Mouse (Mus musculus) cerebellum, postnatal 10 days (tissue): ENCODE results near the gene Nt5c3b.

Experiments used
- DNase-seq, 2 experiments: peaks; one replicate each; pipeline ENCODE4 v3.0.0; 2021; ENCODE audit warnings: mixed read lengths in 2 of 2

The Nt5c3b gene

DNA sequence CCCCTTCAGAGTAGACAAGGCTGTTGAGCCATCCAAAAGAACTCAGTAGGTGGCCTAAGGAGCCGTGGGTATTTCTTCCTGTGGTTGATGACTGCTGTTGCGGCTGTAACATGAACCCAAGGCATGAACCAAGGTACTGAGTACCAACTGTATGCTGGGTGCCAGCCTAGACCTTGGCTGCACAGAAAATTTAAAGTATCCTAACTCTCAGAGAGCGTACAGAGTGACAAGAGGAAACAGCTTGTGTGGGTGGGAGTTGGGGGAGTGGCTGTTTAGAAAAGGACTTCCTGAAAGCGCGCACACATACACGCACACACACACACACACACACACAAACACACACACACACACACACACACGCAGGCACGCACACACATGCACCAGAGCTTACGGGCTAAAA, 42.3 kb downstream of the Nt5c3b start:
- no peak for DNase-seq

- no peak for DNase-seq
These were observed 43.1 kb downstream of the Nt5c3b start for GRCm38 (mm10) chr11:100398517-100398916.

GRCm38 (mm10) chr11:100397600-100398389, 43.8 kb downstream of the Nt5c3b start, which contains the start of gene Jup:
TSS of gene Jup (minus strand) at chr11:100397763.
- peak; percentile 100 for DNase-seq

- peak; percentile 69 to 71 for DNase-seq
These were observed 44.6 kb downstream of the Nt5c3b start for GRCm38 (mm10) chr11:100396886-100397599.

GRCm38 (mm10) chr11:100395861-100396631, 45.6 kb downstream of the Nt5c3b start:
- peak; percentile 54 to 60 for DNase-seq

GRCm38 (mm10) chr11:100395200-100395599, 46.4 kb downstream of the Nt5c3b start:
- DNase-seq = peak; percentile 51 to 55

DNA sequence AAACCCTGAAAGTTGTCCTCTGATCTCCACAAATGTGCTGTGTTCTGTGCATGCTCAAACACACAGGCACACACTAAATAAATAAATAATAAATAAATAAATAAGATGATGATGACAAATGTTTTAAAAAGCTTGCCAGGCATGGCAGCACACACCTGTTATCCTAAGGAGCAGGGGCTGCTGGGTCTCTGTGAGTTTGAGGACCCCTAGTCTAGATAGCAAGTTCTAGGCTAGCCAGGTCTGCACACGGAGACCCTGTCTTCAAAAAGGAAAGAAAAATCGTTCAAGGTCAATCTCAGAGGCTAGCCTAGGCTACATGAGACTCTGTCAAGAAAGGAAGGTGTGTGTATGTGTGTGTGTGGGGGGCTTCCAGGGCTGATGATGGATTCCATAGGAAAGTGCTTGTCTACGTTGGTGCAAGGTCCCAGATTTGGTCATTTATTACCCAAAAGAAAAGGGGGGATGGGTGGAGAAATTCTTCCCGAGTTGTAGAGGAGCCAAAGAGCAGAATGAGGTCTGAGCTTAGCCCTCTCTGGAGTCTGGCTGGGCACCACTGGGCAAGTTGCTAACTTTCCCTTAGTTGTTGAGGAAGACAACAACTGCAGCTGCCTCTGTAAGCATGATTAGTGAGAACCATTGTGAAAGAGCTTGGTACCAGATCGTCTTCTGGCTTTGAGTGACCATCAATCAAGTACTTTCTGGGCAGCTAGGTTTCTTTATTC, 47.1 kb downstream of the Nt5c3b start:
- no peak for DNase-seq

DNA sequence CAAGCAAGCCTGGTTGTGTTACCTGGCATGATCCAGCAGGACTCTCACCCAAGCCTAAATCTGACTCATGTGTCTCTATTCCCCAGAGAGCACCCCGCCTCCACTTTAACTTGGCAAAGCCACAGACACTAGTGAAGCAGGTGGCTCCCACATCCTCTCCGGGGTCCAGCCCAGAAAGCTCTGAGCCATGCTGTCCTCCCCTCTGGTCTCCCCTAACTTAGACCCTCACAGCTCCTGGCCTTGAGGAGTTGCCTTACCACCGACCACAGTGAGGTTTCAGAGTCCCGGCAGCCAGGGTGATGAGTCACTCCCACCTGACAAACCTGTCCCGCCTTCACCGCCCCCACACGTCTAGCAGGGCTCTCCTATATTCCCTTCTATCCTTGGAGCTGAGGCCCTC, 47.9 kb downstream of the Nt5c3b start:
- DNase-seq = no peak

DNA sequence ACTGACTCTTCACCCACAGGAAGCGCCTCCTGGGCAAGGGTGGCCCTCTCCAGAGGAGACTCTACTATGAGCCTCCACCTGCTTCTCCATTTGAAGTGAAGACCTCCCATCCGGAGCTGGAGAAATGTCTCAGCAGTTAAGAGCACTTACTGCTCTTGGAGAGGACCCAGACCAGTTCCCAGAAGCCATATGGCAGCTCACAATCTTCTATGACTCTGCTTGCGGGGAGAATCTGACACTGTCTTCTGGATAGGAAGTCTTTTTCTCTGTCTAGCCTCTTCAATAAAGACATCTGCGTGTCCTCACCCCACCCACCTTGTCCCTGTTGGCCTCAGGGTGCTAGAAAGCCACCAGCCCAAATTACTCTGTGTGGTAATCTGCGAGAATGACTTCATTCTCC, 48.6 kb downstream of the Nt5c3b start:
- DNase-seq = no peak

DNA sequence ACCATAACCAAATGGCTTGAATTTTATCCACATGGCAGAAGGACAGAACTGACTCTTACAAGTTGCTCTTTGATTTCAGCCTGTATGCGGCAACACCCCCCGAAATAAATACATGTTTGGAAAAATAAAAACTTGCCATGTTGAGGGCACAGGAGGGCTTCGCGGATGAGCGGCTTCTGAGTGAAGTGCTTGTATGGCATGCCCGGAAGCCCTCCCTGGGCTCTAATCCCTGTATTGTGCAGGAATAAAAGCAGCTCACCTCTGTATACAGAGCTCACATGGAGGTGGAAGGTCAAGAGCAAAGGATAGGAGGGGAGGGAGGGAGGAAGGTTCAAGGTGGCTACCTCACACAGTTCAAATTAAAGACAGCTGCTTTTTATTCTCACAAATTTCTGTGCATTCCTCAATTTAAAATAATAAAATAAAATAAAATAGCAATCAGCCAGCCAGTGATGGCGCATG, 49.7 kb downstream of the Nt5c3b start:
- DNase-seq = no peak

- peak; percentile 53 to 54 for DNase-seq
These were observed 50.3 kb downstream of the Nt5c3b start for GRCm38 (mm10) chr11:100391081-100391883.

DNA sequence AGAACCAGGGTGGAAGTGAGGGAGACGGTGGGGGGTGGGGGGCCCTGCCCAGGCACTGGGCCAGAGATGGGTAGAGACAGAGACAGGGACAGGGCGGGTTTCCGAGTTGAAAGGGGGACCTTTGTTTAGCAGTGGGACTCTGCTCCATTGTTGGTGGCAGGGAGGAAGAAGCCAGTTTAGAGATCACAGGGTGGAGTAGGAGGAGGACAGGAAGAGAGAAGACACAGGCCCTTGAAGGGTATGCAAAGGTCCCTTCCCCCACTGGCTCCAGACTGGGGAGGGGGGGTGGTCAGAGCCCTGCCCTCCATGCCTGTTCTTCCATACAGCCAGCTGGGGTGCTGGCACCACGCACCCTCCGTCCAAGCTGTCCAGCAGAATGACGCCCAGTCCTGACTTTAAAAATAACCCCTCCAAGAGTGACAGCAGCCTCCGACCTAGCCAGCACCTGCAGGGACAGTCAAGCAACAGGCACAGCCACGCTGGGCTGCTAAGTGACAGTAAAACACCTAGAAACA, 51.6 kb downstream of the Nt5c3b start:
- DNase-seq = peak; percentile 84 to 90

DNA sequence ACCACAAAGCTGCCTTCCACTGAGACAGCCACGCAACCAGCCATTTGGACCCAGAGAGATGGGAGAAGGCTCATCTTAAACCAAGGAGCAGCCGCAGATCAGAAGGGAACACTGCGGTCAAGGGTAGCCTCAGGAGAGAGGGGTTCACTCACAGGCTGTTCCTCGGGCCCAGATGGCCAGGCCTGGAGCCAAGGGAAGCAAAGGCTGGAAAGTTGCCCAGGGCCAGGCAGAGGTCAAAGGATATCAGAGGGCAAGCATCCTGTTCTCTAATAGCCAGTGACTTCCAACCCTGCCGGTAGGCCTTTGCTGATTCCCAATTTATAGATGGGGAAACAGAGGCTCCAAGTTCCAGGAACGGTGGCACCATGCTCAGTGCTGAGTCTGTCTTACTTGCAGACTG, 53.0 kb downstream of the Nt5c3b start:
- DNase-seq = peak; percentile 59 to 62

DNA sequence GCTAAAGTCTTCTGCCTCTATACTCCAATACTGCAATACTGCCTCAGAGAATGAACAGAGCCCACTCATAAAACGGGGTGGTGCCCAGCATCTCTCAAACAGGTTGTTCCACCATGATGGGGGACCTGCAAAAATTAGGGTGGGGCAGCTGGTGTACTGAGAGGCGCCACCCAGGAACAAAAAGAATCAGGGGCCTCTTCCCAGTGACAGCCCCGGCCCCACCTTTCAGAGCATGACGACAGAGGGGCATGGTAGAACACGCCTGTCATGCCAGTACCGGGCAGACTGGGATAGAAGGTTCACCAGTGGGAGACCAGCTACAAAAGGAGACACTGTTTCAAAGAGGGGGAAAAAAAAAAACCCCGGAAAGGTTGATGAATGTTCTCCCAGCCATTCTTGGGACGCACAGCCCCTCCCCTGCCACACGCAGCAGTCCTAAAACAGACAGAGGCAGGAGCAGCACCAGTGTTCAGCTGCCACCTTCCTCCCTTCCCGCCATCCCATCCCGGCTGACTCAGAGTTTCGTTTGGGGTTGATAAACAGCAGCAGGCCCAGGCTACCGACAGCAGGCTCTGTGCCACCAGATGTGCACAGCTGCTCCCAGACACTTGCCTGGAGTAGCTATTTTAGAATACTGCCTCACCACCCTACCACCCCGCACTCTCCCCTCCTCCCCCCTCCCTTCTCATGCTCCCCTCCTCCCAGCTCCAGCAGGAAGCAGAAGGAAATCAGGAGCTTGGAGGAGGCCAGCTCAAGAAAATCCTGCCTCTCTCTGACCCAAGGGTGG, 53.8 kb downstream of the Nt5c3b start:
- DNase-seq = no peak

DNA sequence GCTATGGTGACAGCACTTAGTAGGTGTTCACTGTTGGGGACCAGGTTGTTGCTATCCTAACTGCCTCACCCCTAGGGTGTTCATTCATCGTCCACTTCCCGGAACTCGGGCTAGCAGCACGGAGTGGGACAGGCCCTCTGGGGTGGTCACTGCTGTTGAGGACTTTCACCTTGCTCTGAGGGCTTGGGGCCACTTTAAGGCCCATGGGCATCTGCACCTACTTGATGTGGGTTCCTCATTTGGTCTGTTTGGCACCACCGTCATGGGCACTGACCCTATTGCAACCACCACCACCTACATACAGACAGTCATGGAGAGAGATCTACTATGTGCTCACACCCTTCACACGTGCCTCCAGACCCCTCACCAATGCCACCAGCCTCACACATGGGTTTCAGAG, 54.5 kb downstream of the Nt5c3b start:
- DNase-seq = no peak

DNA sequence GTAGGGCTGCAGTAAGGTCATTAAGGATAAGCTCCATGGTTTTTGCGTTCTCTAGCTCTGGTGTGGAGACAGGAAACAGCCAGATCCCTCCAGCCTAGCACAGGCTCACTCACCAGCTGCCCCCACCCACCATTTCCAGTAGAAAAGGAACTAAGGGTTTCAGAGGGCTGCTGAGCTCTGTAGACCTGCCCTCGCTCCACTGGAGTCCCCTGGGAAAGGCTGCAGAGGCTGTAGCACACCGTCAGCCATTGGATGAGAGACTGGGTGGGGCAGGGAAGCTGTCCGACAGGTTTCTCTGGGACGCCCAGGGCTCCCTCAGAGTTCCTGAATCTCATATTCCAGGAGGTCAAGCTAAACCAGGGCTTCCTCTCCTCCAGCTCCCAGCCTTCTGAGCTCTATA, 55.0 kb downstream of the Nt5c3b start:
- DNase-seq = no peak

DNA sequence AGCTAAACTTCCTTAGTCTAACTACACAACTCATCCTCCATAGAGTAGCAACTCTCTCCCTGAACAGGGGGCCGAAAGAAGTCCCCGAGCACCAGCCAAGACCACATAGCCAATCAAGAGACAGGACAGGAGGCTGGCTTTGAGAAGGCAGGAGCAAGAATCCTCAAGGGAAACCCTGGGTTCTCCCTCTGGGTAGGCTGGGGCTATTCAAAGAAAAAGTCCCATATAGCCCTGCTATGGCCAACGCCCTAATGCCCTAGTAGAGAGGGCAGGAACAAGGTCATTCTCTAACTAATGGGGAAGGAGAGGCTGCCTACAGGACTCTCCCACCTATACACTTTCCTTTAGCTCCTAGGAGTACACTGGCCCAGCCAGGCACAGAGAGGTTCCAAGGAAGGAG, 56.6 kb downstream of the Nt5c3b start:
- no peak for DNase-seq

GRCm38 (mm10) chr11:100382682-100383081, 58.9 kb downstream of the Nt5c3b start:
- DNase-seq = no peak

DNA sequence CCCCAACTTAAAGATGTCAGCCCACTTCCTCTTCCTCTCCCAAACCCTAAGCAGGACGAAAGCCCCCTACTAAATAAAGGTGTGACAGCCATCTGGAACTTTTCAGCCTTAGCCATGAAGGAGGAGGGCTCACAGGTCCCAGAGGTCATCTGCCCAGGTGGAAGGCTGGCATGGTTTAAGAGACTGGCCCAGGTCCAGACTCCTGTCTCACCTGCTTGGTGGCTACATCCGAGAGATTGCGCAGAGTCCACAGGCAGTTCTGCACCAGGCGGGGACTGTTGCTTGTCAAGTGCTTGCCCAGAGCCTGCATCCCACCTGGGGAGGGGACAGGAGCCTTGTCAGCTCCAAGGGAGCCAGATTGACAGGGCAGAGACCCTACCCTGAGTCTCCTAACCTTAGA, 62.3 kb downstream of the Nt5c3b start:
- DNase-seq = no peak

GRCm38 (mm10) chr11:100378446-100378845, 63.2 kb downstream of the Nt5c3b start:
- DNase-seq = no peak

- DNase-seq = no peak
These were observed 63.6 kb downstream of the Nt5c3b start for GRCm38 (mm10) chr11:100377989-100378388.
